Mouse (Mus musculus) brain, embryonic 14.5 days (tissue): Measurements from ENCODE around the gene Atp5e. TPM values are rescaled to one million over a fixed set of nuclear protein-coding genes. Genes with fewer than 3 reads are reported as not detected.

Source experiments
- DNase-seq: peaks from one replicate; pipeline ENCODE4 v3.0.0-alpha.2; 2011; ENCODE audit warnings: low read depth
- CTCF ChIP-seq: fragments of 200-500 bp; IDR thresholded peaks from 2 replicates; pipeline ENCODE4 v1.5.1; 2012; ENCODE audit warnings: inconsistent platforms, mild to moderate bottlenecking, moderate library complexity, borderline replicate concordance; ENCODE audit not compliant: insufficient read depth, insufficient read length; ENCODE audit errors: extremely low read depth
- POLR2A ChIP-seq: fragments of 200-500 bp; IDR thresholded peaks from 2 replicates; pipeline ENCODE4 v1.6.1; 2012; ENCODE audit warnings: mild to moderate bottlenecking, inconsistent platforms, borderline replicate concordance; ENCODE audit not compliant: poor library complexity, insufficient read depth, insufficient read length, severe bottlenecking; ENCODE audit errors: extremely low read depth
- polyA plus RNA-seq: library from polyadenylated mRNA; depleted of rRNA; stranded (reverse); fragments of >200 nt; gene quantifications from 2 replicates; pipeline ENCODE4 v1.2.3, GENCODE M21; 2012; rRNA removed

Gene Atp5e
- polyA plus RNA-seq, 1 experiment: 406 TPM

- no peak for DNase-seq
- TF ChIP-seq CTCF (no peak), POLR2A (no peak)
Observed at GRCm38 (mm10) chr2:174434943-174435342, 29.0 kb downstream of the Atp5e start.

GRCm38 (mm10) chr2:174428996-174429591, 34.8 kb downstream of the Atp5e start:
- DNase-seq: peak; percentile 83
- TF ChIP-seq POLR2A (no peak), CTCF (no peak)

GRCm38 (mm10) chr2:174428076-174428835, 35.6 kb downstream of the Atp5e start:
- DNase-seq: no peak
- no peak for TF ChIP-seq CTCF
- no peak for TF ChIP-seq POLR2A

GRCm38 (mm10) chr2:174426856-174427255, 37.0 kb downstream of the Atp5e start:
- DNase-seq: no peak
- no peak for TF ChIP-seq POLR2A
- no peak for TF ChIP-seq CTCF

GRCm38 (mm10) chr2:174424301-174425085, 39.4 kb downstream of the Atp5e start:
- no peak for TF ChIP-seq CTCF
- no peak for TF ChIP-seq POLR2A
- DNase-seq: no peak

GRCm38 (mm10) chr2:174421107-174421506, 42.8 kb downstream of the Atp5e start:
- no peak for TF ChIP-seq POLR2A
- no peak for TF ChIP-seq CTCF
- no peak for DNase-seq

- no peak for TF ChIP-seq CTCF
- peak; percentile 32; the same call in 1 of the 2 replicates for TF ChIP-seq POLR2A
- DNase-seq: peak; percentile 97
Observed at GRCm38 (mm10) chr2:174415731-174416310, 48.1 kb downstream of the Atp5e start, which contains the start of gene Nelfcd. TSS of gene Nelfcd (plus strand) at chr2:174415804.

- no peak for TF ChIP-seq CTCF
- no peak for TF ChIP-seq POLR2A
- no peak for DNase-seq
Observed at GRCm38 (mm10) chr2:174415001-174415730, 48.7 kb downstream of the Atp5e start.

- TF ChIP-seq POLR2A (no peak), CTCF (no peak)
- no peak for DNase-seq
Observed at GRCm38 (mm10) chr2:174413127-174413526, 50.8 kb downstream of the Atp5e start.

Other genes with a start within 250 kb of the Atp5e start
- gene Gnas, start 179.8 kb downstream of the Atp5e start, polyA plus RNA-seq: 1,690 and 2,178 TPM in 2 replicates
- gene Gm20721, start 117.4 kb downstream of the Atp5e start, polyA plus RNA-seq: 0.53 and 0.71 TPM in 2 replicates
- gene Nelfcd, start 48.3 kb downstream of the Atp5e start, polyA plus RNA-seq: 98.6 and 115 TPM in 2 replicates
- 62.0 and 69.4 TPM in 2 replicates for gene Ctsz, start 25.1 kb downstream of the Atp5e start, polyA plus RNA-seq
- 0.98 and 1.5 TPM in 2 replicates for gene Tubb1, start 13.4 kb downstream of the Atp5e start, polyA plus RNA-seq
- 83.6 and 90.5 TPM in 2 replicates for gene Prelid3b, start 9.0 kb upstream of the Atp5e start, polyA plus RNA-seq
- 0.01 TPM in 2 replicates for gene Zfp831, start 179.4 kb upstream of the Atp5e start, polyA plus RNA-seq